Mouse (Mus musculus) olfactory bulb, adult 2 months (tissue): ENCODE results near the gene Zdhhc12.
"Not testable (repeated sequence)": the region's sequence is repeated elsewhere in the genome, so short reads cannot be mapped to it uniquely, and the experiment has no call there.

Experiments
- CTCF ChIP-seq: fragments of 200-500 bp; IDR thresholded peaks from 2 replicates; pipeline ENCODE4 v1.5.1; 2012; ENCODE audit warnings: low read depth, mild to moderate bottlenecking, low read length, moderate library complexity; ENCODE audit not compliant: insufficient read depth
- POLR2A ChIP-seq: fragments of 200-500 bp; IDR thresholded peaks from 2 replicates; pipeline ENCODE4 v1.6.1; 2012; ENCODE audit warnings: mild to moderate bottlenecking, low read depth, low read length, moderate library complexity; ENCODE audit not compliant: insufficient read depth

- TF ChIP-seq CTCF, POLR2A: not testable (repeated sequence)
Observed at GRCm38 (mm10) chr2:30140021-30140420, 46.6 kb upstream of the Zdhhc12 start.
